Mouse (Mus musculus): ENCODE results near the gene Grn.

- TF ChIP-seq MYOD1 (IDR thresholded peaks at IDR 0.05; ENCODE audit: control insufficient read depth, insufficient read length, low read depth) (no peak), MAX (IDR thresholded peaks at IDR 0.05) (no peak)
Observed at GRCm38 (mm10) chr11:102441434-102441833, 11.3 kb downstream of the Grn start.

All from C2C12 (cell line).